Mouse (Mus musculus) testis, adult 2 months (tissue): ENCODE measurements around the gene Zswim1.

Experiments used
- CTCF ChIP-seq: fragments of 200-500 bp; IDR thresholded peaks from 2 replicates; pipeline ENCODE4 v1.5.1; 2012; ENCODE audit warnings: low read depth, mild to moderate bottlenecking, inconsistent platforms, low read length, moderate library complexity; ENCODE audit not compliant: control insufficient read depth, insufficient read depth, insufficient replicate concordance
- POLR2A ChIP-seq: fragments of 200-500 bp; IDR thresholded peaks from 2 replicates; pipeline ENCODE4 v1.6.1; 2012; ENCODE audit warnings: low read depth, mild to moderate bottlenecking, inconsistent platforms, low read length, moderate library complexity; ENCODE audit not compliant: control insufficient read depth

GRCm38 (mm10) chr2:164778809-164779208 is 43.7 kb upstream of the Zswim1 start:
- TF ChIP-seq CTCF (no peak), POLR2A (no peak)
